Mouse (Mus musculus): ENCODE results near the gene Mvb12b.

The Mvb12b gene

GRCm38 (mm10) chr2:33846635-33847034, 41.1 kb downstream of the Mvb12b start:
- no peak for DNase-seq (ENCODE audit: low read depth)

- no peak for DNase-seq (ENCODE audit: low read depth)
Observed at GRCm38 (mm10) chr2:33843642-33844041, 44.1 kb downstream of the Mvb12b start.

- peak; percentile 42 for DNase-seq (ENCODE audit: low read depth)
Observed at GRCm38 (mm10) chr2:33842983-33843577, 44.7 kb downstream of the Mvb12b start.

GRCm38 (mm10) chr2:33841980-33842379, 45.8 kb downstream of the Mvb12b start:
- no peak for DNase-seq (ENCODE audit: low read depth)

- DNase-seq (ENCODE audit: low read depth) = no peak
Observed at GRCm38 (mm10) chr2:33840483-33840882, 47.3 kb downstream of the Mvb12b start.

GRCm38 (mm10) chr2:33839252-33839651, 48.5 kb downstream of the Mvb12b start:
- DNase-seq (ENCODE audit: low read depth) = no peak

GRCm38 (mm10) chr2:33837297-33837696, 50.4 kb downstream of the Mvb12b start:
- no peak for DNase-seq (ENCODE audit: low read depth)

GRCm38 (mm10) chr2:33836660-33837213, 51.0 kb downstream of the Mvb12b start:
- no peak for DNase-seq (ENCODE audit: low read depth)

GRCm38 (mm10) chr2:33835038-33835437, 52.7 kb downstream of the Mvb12b start:
- DNase-seq (ENCODE audit: low read depth) = no peak

- no peak for DNase-seq (ENCODE audit: low read depth)
Observed at GRCm38 (mm10) chr2:33833902-33834301, 53.8 kb downstream of the Mvb12b start.

- no peak for DNase-seq (ENCODE audit: low read depth)
Observed at GRCm38 (mm10) chr2:33829870-33830269, 57.9 kb downstream of the Mvb12b start.

- no peak for DNase-seq (ENCODE audit: low read depth)
Observed at GRCm38 (mm10) chr2:33826777-33827176, 61.0 kb downstream of the Mvb12b start.

- no peak for DNase-seq (ENCODE audit: low read depth)
Observed at GRCm38 (mm10) chr2:33824935-33825514, 62.7 kb downstream of the Mvb12b start.

- peak; percentile 77 for DNase-seq (ENCODE audit: low read depth)
Observed at GRCm38 (mm10) chr2:33821677-33822607, 65.8 kb downstream of the Mvb12b start.

- no peak for DNase-seq (ENCODE audit: low read depth)
Observed at GRCm38 (mm10) chr2:33820450-33820849, 67.3 kb downstream of the Mvb12b start.

GRCm38 (mm10) chr2:33820037-33820436, 67.7 kb downstream of the Mvb12b start:
- no peak for DNase-seq (ENCODE audit: low read depth)

- DNase-seq (ENCODE audit: low read depth) = no peak
Observed at GRCm38 (mm10) chr2:33818385-33818784, 69.4 kb downstream of the Mvb12b start.

GRCm38 (mm10) chr2:33817663-33818346, 69.9 kb downstream of the Mvb12b start:
- DNase-seq (ENCODE audit: low read depth) = no peak

- DNase-seq (ENCODE audit: low read depth) = no peak
Observed at GRCm38 (mm10) chr2:33817080-33817479, 70.7 kb downstream of the Mvb12b start.

- no peak for DNase-seq (ENCODE audit: low read depth)
Observed at GRCm38 (mm10) chr2:33814581-33814980, 73.2 kb downstream of the Mvb12b start.

- DNase-seq (ENCODE audit: low read depth) = no peak
Observed at GRCm38 (mm10) chr2:33813501-33814240, 74.1 kb downstream of the Mvb12b start.
